21 mouse cellular contexts compared by ENCODE assay signal in the genomic region with DNA sequence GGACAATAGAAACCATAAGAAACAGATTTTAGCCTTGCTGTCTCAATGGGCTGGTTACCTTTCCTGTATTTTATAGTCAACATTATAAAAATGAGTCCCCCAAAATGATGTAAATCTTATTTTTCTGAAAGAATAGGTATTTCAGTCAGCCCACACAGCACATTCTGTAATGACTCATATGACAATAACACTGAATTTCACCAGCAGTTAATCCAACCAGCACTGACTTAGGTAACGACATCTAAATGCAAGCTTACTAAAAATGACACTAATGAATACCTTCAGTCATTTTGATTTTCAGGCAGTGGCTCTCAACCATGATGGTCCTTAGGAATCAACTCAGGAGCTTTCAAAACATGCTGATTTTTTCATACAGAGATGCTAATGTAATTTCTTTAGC. TPM values are rescaled to one million over a fixed set of nuclear protein-coding genes. Genes with fewer than 3 reads are reported as not detected.
DNase-seq lines count a peak whose midpoint lies in the region; ATAC-seq and TF ChIP-seq lines count a peak whose summit lies in the region.
"Had no signal": no experiment of that assay in that cellular context is flagged by ENCODE, and none has a peak within 500 bp of the region (broad histone marks: within the 10 kb centered on the region; RNA-seq: fewer than 3 reads in every experiment).

No protein-coding gene starts in this region.

- no peak for DNase-seq in frontal cortex, adult 2 months (ENCODE audit: extremely low spot score in 1 of 2, low spot score in 1 of 2)
- no peak for DNase-seq in left cerebral cortex, adult 2 months (ENCODE audit: extremely low spot score in 1 of 2, low spot score in 2 of 2)
- no peak for DNase-seq in left cerebral cortex, adult 9 months (ENCODE audit: low spot score in 2 of 2)
- DNase-seq in Muller cell, postnatal 12 days (ENCODE audit: inconsistent ontology term): peak; percentile 10
- DNase-seq in heart, postnatal 4 days: no peak
- DNase-seq: adrenal gland, adult 2 months; adrenal gland, postnatal 10 days; adrenal gland, postnatal 25 days; B cell, adult 2 months; cerebellum, adult 11-12 months; cerebellum, adult 2 months; cerebellum, adult 9-10 months; cerebellum, postnatal 10 days; cerebellum, postnatal 25 days; forebrain, postnatal 0 days had no signal

- no peak for TF ChIP-seq CTCF in left cerebral cortex, adult 2 months (IDR thresholded peaks at IDR 0.05)

- no peak overlapping the region for H3K4me3 ChIP-seq in left cerebral cortex, adult 2 months
- H3K4me3 ChIP-seq: embryonic facial prominence, embryonic 10.5 days; embryonic facial prominence, embryonic 12.5 days; forebrain, embryonic 13.5 days; forebrain, embryonic 15.5 days had no signal

- intact Hi-C loops in left cerebral cortex, adult 2 months (cut with DNase I): no loop called here

- H3K27ac ChIP-seq in left cerebral cortex, adult 2 months: 0 out of 2 replicates have a peak overlapping the region, but pooled peaks have one; percentile 28
- H3K27ac ChIP-seq: embryonic facial prominence, embryonic 10.5 days; embryonic facial prominence, embryonic 12.5 days; forebrain, embryonic 13.5 days; forebrain, embryonic 15.5 days had no signal

- ATAC-seq in frontal cortex, adult (ENCODE audit: low TSS enrichment): peak; percentile 55
- ATAC-seq: CD4-positive, CD25-positive, alpha-beta regulatory T cell, adult 4 months; forebrain, embryonic 13.5 days; forebrain, embryonic 15.5 days; forebrain, postnatal 0 days had no signal

RNA-seq across cellular contexts. Expression of gene Zfp277, which starts 54.4 kb away (rescaled TPM):
- polyA plus RNA-seq in frontal cortex, adult 2 months (2012; rRNA removed): 17.0 and 17.3 TPM in 2 replicates
- total RNA-seq in left cerebral cortex, adult 2 months (2021): 10 to 100 TPM; 18.7 to 19.6 TPM
- 10 to 100 TPM; 18.7 to 19.6 TPM for total RNA-seq in heart, postnatal 4 days (2021)

RNA-seq across cellular contexts. Expression of gene Dock4, which starts 54.5 kb away (rescaled TPM):
- 26.9 and 28.8 TPM in 2 replicates for polyA plus RNA-seq in frontal cortex, adult 2 months (2012; rRNA removed)
- total RNA-seq in left cerebral cortex, adult 2 months (2021): 100 to 1,000 TPM in 1 of 2 experiments, 10 to 100 TPM in 1; 97.3 to 104 TPM
- total RNA-seq in heart, postnatal 4 days (2021): 10 to 100 TPM; 21.0 to 24.0 TPM
